Mouse (Mus musculus): Measurements from ENCODE around the gene Ppp2r5c.

The Ppp2r5c gene

GRCm38 (mm10) chr12:110489946-110490701 lies 43.2 kb downstream of the Ppp2r5c start:
- DNase-seq (ENCODE audit: low read depth) = peak; percentile 39

GRCm38 (mm10) chr12:110492436-110492835 lies 45.5 kb downstream of the Ppp2r5c start:
- peak; percentile 28 for DNase-seq (ENCODE audit: low read depth)

GRCm38 (mm10) chr12:110493597-110494369 lies 46.9 kb downstream of the Ppp2r5c start:
- DNase-seq (ENCODE audit: low read depth) = peak; percentile 45

GRCm38 (mm10) chr12:110494846-110495245 lies 47.9 kb downstream of the Ppp2r5c start:
- peak; percentile 74 for DNase-seq (ENCODE audit: low read depth)

- no peak for DNase-seq (ENCODE audit: low read depth)
Observed at GRCm38 (mm10) chr12:110495260-110495659, 48.3 kb downstream of the Ppp2r5c start.

- peak; percentile 65 for DNase-seq (ENCODE audit: low read depth)
Observed at GRCm38 (mm10) chr12:110496016-110496415, 49.1 kb downstream of the Ppp2r5c start.

GRCm38 (mm10) chr12:110497013-110497412 lies 50.1 kb downstream of the Ppp2r5c start:
- no peak for DNase-seq (ENCODE audit: low read depth)

GRCm38 (mm10) chr12:110497485-110497884 lies 50.6 kb downstream of the Ppp2r5c start:
- DNase-seq (ENCODE audit: low read depth) = peak; percentile 49

GRCm38 (mm10) chr12:110498283-110499224 lies 51.6 kb downstream of the Ppp2r5c start:
- DNase-seq (ENCODE audit: low read depth) = peak; percentile 74

- peak; percentile 66 for DNase-seq (ENCODE audit: low read depth)
Observed at GRCm38 (mm10) chr12:110499225-110499992, 52.5 kb downstream of the Ppp2r5c start.

GRCm38 (mm10) chr12:110500095-110500494 lies 53.2 kb downstream of the Ppp2r5c start:
- peak; percentile 48 for DNase-seq (ENCODE audit: low read depth)

- peak; percentile 85 for DNase-seq (ENCODE audit: low read depth)
Observed at GRCm38 (mm10) chr12:110503406-110504144, 56.7 kb downstream of the Ppp2r5c start.

GRCm38 (mm10) chr12:110504145-110504490 lies 57.2 kb downstream of the Ppp2r5c start:
- no peak for DNase-seq (ENCODE audit: low read depth)

GRCm38 (mm10) chr12:110504793-110505192 lies 57.9 kb downstream of the Ppp2r5c start:
- DNase-seq (ENCODE audit: low read depth) = peak; percentile 69

- DNase-seq (ENCODE audit: low read depth) = peak; percentile 64
Observed at GRCm38 (mm10) chr12:110506046-110506445, 59.1 kb downstream of the Ppp2r5c start.

- DNase-seq (ENCODE audit: low read depth) = no peak
Observed at GRCm38 (mm10) chr12:110507714-110508297, 60.9 kb downstream of the Ppp2r5c start.

GRCm38 (mm10) chr12:110508680-110509079 lies 61.8 kb downstream of the Ppp2r5c start:
- DNase-seq (ENCODE audit: low read depth) = no peak

GRCm38 (mm10) chr12:110510171-110510871 lies 63.4 kb downstream of the Ppp2r5c start:
- no peak for DNase-seq (ENCODE audit: low read depth)

- DNase-seq (ENCODE audit: low read depth) = no peak
Observed at GRCm38 (mm10) chr12:110511201-110511600, 64.3 kb downstream of the Ppp2r5c start.

All from naive thymus-derived CD4-positive, alpha-beta T cell, adult 2 months (primary cell).